Mouse (Mus musculus) erythroblast, embryonic 14.5 days (primary cell): ENCODE measurements around the gene Map3k20. TPM values are rescaled to one million over a fixed set of nuclear protein-coding genes. Genes with fewer than 3 reads are reported as not detected.

Experiments used
- H3K27me3 ChIP-seq: 2 replicates; pipeline ENCODE4 v1.6.1; 2012; ENCODE audit warnings: inconsistent platforms; ENCODE audit not compliant: control insufficient read depth
- H3K36me3 ChIP-seq: 2 replicates; pipeline ENCODE4 v1.6.1; 2012; ENCODE audit warnings: mild to moderate bottlenecking, inconsistent platforms; ENCODE audit not compliant: control insufficient read depth
- H3K4me1 ChIP-seq: 2 replicates; pipeline ENCODE4 v1.6.1; 2012; ENCODE audit warnings: inconsistent platforms; ENCODE audit not compliant: control insufficient read depth
- H3K4me3 ChIP-seq: replicated peaks from 2 replicates; pipeline ENCODE3; 2012; ENCODE audit warnings: moderate library complexity, mild to moderate bottlenecking, inconsistent platforms
- H3K9me3 ChIP-seq: 2 replicates; pipeline ENCODE4 v1.6.1; 2012; ENCODE audit warnings: low read length, inconsistent platforms, mixed read lengths; ENCODE audit not compliant: control insufficient read depth
- GATA1 ChIP-seq: IDR thresholded peaks from 2 replicates; pipeline ENCODE4 v1.6.1; 2012; ENCODE audit warnings: low read length, inconsistent platforms, mixed read lengths
- TAL1 ChIP-seq: IDR thresholded peaks from 3 replicates; pipeline ENCODE4 v1.6.1; 2012; ENCODE audit warnings: low read length, inconsistent platforms, mixed read lengths
- polyA plus RNA-seq: library from polyadenylated mRNA; stranded (reverse); fragments of >175 nt; gene quantifications from 2 replicates; pipeline ENCODE4 v1.2.3, GENCODE M21; 2012

Gene Map3k20
- polyA plus RNA-seq, 1 experiment, result 0.21 TPM

- H3K9me3 ChIP-seq, result no peaks in the 10 kb centered on the region
- H3K4me3 ChIP-seq, result no peak overlapping the region
- TF ChIP-seq GATA1 (no peak), TAL1 (no peak)
- peaks cover 31% of the 10 kb centered on the region for H3K36me3 ChIP-seq
- no peaks in the 10 kb centered on the region for H3K27me3 ChIP-seq
- H3K4me1 ChIP-seq, result peaks cover 12% of the 10 kb centered on the region
Measured at GRCm38 (mm10) chr2:72396934-72397333, 111.5 kb downstream of the Map3k20 start.

GRCm38 (mm10) chr2:72398227-72398626 lies 112.8 kb downstream of the Map3k20 start:
- no peak overlapping the region for H3K4me3 ChIP-seq
- H3K36me3 ChIP-seq, result peaks cover 39% of the 10 kb centered on the region
- H3K9me3 ChIP-seq, result no peaks in the 10 kb centered on the region
- peaks cover 12% of the 10 kb centered on the region for H3K4me1 ChIP-seq
- no peak for TF ChIP-seq GATA1
- TF ChIP-seq TAL1, result no peak
- no peaks in the 10 kb centered on the region for H3K27me3 ChIP-seq

- Histone ChIP-seq H3K27me3 (no peaks in the 10 kb centered on the region), H3K4me3 (no peak overlapping the region), H3K4me1 (peaks cover 12% of the 10 kb centered on the region), H3K36me3 (peaks cover 46% of the 10 kb centered on the region), H3K9me3 (no peaks in the 10 kb centered on the region)
- TF ChIP-seq TAL1 (no peak), GATA1 (no peak)
Measured at GRCm38 (mm10) chr2:72399469-72400195, 114.2 kb downstream of the Map3k20 start.

- Histone ChIP-seq H3K4me3 (no peak overlapping the region), H3K36me3 (peaks cover 52% of the 10 kb centered on the region), H3K9me3 (no peaks in the 10 kb centered on the region), H3K4me1 (peaks cover 12% of the 10 kb centered on the region), H3K27me3 (no peaks in the 10 kb centered on the region)
- no peak for TF ChIP-seq TAL1
- no peak for TF ChIP-seq GATA1
Measured at GRCm38 (mm10) chr2:72401290-72401689, 115.9 kb downstream of the Map3k20 start.

GRCm38 (mm10) chr2:72405621-72406555 lies 120.5 kb downstream of the Map3k20 start:
- H3K36me3 ChIP-seq, result peaks cover 51% of the 10 kb centered on the region
- no peaks in the 10 kb centered on the region for H3K27me3 ChIP-seq
- no peaks in the 10 kb centered on the region for H3K4me1 ChIP-seq
- H3K9me3 ChIP-seq, result no peaks in the 10 kb centered on the region
- no peak overlapping the region for H3K4me3 ChIP-seq
- TF ChIP-seq GATA1 (no peak), TAL1 (no peak)

- Histone ChIP-seq H3K4me3 (no peak overlapping the region), H3K9me3 (no peaks in the 10 kb centered on the region), H3K36me3 (peaks cover 47% of the 10 kb centered on the region), H3K4me1 (no peaks in the 10 kb centered on the region), H3K27me3 (no peaks in the 10 kb centered on the region)
- TF ChIP-seq GATA1, result no peak
- no peak for TF ChIP-seq TAL1
Measured at GRCm38 (mm10) chr2:72406701-72407100, 121.3 kb downstream of the Map3k20 start.

- no peaks in the 10 kb centered on the region for H3K4me1 ChIP-seq
- H3K4me3 ChIP-seq, result no peak overlapping the region
- no peak for TF ChIP-seq TAL1
- TF ChIP-seq GATA1, result no peak
- H3K36me3 ChIP-seq, result peaks cover 45% of the 10 kb centered on the region
- no peaks in the 10 kb centered on the region for H3K9me3 ChIP-seq
- H3K27me3 ChIP-seq, result no peaks in the 10 kb centered on the region
Measured at GRCm38 (mm10) chr2:72407341-72408092, 122.1 kb downstream of the Map3k20 start.

GRCm38 (mm10) chr2:72409968-72410367 lies 124.5 kb downstream of the Map3k20 start:
- Histone ChIP-seq H3K36me3 (peaks cover 45% of the 10 kb centered on the region), H3K27me3 (no peaks in the 10 kb centered on the region), H3K9me3 (no peaks in the 10 kb centered on the region), H3K4me3 (no peak overlapping the region), H3K4me1 (no peaks in the 10 kb centered on the region)
- TF ChIP-seq TAL1 (no peak), GATA1 (no peak)

- peaks cover 1% of the 10 kb centered on the region; the same call in 1 of the 2 replicates for H3K4me1 ChIP-seq
- no peaks in the 10 kb centered on the region for H3K9me3 ChIP-seq
- no peak overlapping the region for H3K4me3 ChIP-seq
- peaks cover 47% of the 10 kb centered on the region for H3K36me3 ChIP-seq
- TF ChIP-seq TAL1, result no peak
- no peak for TF ChIP-seq GATA1
- H3K27me3 ChIP-seq, result no peaks in the 10 kb centered on the region
Measured at GRCm38 (mm10) chr2:72412266-72412665, 126.8 kb downstream of the Map3k20 start.
